Mouse (Mus musculus): ENCODE measurements around the gene Aprt.

Aprt gene

DNA sequence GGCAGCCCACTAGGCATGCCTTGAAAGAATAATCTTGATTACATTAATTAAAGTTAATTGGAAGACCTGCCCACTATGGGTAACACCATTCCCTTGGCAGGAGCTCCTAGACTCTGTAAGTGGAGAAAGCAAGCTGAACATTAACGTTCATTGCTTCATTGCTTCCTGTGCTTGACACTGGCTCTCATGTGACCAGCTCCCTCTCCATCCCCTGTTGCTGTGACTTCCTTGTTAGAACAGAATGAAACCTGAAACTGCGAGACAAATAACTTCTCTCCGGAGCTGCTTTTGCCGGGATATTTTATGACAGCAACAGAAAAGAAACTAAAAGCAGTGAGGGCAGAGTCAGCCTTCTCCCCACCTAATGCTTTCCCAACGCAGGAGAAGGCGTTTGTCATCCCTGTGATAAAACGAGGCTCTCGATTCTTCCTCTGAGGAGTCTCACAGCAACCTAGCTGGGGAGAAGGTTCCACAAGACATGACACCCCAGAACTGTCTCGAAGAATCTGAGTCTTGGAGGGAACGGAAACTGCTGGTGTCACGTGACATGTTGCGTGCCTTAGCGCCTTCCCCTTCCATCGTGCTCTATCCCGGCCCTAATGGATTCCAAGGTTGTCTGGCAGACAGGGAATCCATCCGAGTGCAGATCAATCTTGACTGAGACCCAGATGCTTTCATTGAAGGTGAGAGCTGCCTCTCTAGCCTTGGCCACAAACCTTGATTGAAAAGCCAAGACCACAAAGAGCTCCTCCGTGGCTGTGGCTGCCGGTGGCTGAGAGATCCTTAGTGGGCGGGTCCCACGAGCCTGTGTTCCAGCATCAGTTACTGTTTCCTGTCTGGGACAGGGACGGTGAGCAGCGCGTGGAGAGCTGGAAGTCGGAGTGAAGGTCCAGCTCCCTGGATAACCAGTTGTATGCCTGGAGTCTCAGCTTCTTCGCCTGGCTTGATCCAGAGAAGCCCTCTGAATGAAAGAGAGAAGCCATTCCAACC lies 12.1 kb downstream of the Aprt start:
- no peak for DNase-seq (ENCODE audit: low spot score)

DNA sequence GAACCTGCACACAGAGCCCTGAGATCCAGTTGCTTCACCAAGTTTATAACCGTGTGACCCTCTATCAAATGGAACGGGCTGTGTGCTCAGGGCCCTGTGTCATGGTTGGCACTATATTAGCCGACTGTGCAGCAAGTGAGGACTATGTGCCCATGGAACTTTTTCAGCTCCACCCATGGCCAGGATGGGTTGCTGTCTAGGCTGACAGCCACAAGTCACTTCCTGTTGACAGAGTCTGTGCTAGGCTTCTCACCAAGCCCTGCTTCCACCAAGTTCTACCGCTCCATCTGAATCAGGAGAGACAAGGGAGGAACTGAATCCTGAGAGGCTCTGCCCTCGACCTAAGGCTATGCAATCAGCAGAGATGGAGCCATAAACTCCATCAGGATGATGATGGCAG lies 15.5 kb downstream of the Aprt start:
- DNase-seq (ENCODE audit: low spot score), result no peak

DNA sequence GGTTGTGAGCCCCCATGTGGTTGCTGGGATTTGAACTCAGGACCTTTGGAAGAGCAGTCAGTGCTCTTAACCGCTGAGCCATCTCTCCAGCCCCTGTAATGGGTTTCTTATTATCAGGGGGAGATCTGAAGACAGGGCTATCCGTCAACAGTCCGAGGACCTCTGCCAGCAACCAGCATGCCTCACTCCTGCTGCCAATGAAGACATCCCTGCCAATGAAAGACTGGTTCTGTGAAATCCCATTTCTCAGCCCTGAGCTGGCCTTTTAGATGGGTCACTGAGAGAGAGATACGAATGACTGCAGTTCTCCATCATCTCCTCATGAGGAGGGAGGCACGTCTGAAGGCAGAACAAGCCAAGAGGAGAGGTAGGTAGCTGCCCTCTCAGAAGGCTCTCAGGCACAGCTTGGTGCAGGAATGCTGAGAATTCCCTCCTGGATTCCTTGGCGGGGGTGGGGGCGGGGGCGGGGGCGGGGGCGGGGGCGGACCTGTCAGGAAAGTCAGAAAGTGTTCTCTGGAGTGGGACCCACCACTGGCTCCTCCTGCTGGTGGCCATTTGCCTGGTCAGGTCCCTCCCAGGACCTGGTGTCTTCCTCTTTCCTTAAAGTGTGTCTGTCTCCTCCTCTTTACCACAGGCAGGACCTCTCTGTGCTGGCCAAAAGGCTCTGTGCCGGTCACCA lies 17.9 kb downstream of the Aprt start:
- peak; percentile 63 for DNase-seq (ENCODE audit: low spot score)

DNA sequence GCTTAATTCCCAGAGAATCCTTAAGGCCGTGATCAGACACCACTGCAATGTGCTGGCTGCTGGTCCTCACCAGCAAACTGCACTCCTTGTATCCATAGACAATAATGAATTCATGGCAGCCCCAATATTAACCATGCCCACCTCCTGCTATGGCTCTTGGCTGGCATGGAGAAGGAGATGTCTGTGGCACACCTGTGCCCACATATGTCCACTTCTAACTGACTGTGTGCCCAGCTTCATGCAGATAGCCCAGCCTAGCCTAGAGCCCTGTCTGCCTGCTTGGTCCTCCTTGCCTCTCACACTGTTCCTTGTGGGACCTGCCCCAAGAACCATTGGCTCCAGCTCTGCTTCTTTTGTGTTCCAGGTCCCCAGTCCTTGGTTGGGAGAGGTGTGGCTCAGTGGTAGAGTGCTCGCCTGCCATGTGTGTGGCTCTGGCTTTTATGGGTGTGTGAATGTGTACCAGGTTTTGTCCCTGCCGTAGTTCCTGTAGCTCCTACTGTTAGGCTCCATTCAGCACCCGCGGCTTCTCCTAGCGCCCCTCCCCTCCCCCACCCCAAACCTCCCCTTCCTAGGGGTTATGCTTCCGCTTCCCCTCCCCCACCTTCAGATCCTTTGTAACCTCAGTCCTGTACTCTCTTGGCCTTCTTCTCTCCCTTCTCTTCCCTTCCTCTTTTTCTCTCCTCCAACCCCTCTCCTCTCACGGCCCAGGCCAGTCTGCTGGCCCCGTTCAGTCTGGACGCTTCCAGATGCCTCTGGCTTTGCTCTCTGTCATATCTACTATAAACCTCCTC lies 19.3 kb downstream of the Aprt start:
- DNase-seq (ENCODE audit: low spot score), result no peak

DNA sequence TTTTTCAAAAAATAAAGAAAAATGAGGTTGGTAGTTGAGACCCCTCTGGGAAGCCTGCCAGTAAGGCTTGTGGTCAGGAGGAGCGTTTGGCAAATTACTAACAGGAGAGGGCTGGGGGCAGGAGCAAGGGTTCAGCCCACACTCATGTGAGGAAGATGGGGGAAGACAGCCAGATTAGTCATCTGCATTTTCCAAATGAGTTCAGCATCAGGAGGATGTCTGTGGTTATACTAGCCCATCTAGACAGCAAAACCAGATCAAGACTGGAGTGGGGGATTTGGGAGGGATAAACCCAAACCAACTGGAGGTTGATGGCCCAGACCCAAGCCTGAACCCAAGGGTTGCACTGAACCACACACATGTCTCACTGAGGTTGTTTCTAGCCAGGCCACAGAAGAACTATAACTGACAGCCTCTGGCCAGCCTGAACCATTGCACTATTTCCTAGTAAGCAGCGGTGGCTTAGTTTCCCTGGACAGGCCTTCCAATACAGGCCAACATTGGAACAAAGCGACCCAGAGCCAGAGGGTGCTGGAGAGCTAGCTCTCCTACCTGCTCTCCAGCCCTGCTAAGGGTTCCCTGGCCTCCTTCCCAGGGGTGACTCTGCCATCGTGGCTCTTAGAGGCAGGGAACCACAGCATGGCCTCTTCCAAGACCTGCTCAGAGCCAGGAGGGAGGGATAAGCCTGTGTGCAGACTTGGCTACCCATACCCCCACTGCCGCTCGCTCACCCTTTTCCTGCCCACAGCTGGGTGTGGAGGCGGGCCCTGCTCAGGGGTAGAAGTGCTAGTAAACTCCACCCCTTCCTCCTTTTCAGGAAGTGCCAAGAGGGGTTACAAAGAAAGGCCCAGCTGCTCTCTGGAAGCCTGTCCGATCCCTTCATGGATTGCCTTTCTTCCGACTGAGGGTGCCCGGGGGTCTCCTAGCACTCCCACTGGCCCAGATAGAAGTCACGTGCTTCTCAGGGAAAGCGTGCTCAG lies 20.4 kb downstream of the Aprt start:
- no peak for DNase-seq (ENCODE audit: low spot score)

DNA sequence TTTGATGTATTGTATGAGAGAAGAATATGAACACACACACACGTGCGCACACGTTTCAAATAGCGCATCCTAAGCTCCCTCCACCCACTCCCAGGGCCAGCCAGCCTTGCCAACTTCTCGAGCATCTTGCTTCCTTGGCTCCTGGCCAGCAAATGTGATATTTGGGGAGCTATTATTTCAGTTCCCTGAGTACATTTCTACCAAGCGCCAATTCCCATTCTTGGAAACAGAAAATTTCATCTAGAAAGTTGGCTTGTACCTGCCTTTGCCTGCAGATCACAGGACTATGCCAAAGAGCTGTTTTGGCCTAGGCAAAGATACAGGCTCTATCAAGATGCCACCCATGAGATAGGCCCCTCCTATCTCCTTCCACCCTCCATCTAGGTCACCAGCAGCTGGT lies 21.9 kb downstream of the Aprt start:
- DNase-seq (ENCODE audit: low spot score), result no peak

DNA sequence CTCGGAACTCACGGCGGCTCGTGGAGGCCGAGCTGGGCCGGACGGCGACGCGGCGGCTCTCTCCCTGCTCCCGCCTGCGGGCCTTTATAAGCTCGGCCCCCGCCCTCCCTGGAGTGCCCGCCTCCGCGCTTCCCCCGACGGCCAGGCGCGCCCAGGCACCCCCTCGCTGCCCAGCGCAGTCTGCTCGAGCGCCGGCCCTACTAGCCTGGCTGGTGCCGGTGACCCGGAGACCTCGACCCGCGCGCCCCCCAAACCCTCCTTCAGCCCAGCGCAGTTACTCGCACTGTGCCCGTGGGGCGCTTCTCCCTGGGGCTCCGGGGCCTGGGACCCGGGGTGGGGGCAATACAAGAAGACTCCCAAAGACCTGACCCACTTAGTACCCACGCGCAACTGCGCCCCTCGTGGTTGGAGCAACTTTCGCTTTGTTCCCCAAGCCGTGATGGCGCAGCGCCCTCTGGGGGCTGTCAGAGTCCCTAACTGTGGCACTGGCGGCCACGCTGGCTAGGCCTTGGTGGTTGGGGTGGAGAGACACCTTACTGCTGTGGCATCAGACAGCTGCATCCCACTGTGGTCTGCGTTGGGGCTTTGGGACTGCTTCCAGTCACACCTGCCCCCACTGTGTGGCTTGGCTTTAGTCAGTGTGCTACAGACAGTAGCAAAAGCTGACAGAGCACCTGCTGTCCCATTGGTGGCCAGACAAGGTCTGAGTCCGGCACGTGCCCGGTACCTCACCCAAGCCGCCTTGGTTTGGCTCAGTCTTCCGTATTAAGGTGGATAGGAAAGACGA lies 25.3 kb downstream of the Aprt start, which contains the start of gene Piezo1:
Piezo1 (minus strand) TSS at position 65 of the 787 bp plus-strand sequence.
- DNase-seq (ENCODE audit: low spot score), result peak; percentile 92

DNA sequence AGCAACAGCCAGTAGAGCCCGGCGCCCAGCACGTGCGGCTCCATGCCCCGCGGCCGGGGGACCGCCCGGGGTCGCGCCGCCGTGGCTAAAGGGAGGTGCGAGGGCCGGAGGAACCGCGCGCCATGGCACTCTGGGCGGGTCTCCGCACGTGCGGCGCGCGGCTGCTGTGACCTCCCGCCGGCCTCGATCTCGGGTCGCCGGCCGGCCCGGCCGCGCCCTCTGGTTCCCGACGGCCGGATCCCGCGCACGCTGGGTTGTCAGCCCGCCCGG lies 25.8 kb downstream of the Aprt start:
- DNase-seq (ENCODE audit: low spot score), result no peak

DNA sequence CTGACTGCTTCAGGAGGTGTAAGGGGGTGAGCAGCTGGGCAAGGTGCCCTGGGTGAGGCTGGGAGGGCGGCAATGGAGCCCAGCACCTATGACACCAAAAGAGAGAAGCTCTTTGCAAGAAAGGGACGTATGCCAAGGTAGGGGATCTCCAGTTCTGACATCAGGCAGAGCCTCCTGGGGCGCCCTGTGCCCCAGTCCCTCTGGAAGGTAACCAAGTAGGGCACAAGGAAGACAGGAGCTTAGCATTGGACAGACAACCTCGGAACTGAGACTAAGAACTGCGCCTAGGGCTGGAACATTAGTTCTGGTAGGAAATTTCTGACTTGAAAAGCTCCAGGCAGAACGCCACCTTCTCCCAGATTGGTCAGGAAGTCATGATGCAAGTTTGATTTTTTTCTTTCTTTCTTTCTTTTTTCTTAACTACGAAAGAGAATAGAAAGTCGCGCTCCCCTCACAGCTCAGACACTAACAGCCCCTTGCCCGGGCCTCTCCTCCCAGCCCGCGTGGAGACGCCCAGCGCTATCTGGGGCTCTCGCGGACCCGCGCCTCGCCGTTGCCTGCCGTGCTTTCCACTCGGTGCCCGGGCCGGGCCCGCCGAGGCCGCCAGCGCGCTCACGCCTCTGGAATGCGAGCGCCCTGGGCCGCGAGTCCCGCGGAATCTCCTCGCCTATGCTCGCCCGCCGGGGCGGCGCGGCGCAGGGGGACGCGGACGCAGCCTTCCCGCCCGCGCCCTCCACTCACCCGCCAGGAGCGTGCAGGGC lies 26.3 kb downstream of the Aprt start:
- peak; percentile 64 for DNase-seq (ENCODE audit: low spot score)

DNA sequence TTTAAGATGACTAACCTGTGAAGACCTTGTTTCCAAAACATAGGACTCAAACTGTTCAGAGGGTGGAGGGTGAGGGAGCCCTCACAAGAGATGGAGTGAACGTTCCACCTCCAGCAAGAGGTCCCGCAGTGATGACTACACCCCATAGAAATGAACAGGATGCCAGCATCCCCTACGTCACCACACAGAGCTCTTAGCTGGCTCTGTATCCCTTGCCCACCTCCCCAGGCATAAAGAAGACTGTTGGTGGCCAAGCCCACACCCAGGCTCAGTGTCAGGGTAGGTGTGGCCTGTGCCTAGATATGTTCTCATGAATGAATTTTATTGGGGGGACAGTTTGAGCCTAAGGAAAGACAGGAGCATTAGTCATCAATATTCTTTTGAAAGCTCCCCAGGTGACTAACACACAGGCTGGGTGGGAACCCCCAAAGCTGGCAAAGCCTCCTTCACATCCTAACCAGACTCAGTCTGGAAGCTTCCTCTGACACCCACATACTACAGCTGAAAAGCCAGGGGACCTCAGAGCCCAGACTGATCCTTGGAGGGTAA lies 27.7 kb downstream of the Aprt start:
- DNase-seq (ENCODE audit: low spot score), result no peak

DNA sequence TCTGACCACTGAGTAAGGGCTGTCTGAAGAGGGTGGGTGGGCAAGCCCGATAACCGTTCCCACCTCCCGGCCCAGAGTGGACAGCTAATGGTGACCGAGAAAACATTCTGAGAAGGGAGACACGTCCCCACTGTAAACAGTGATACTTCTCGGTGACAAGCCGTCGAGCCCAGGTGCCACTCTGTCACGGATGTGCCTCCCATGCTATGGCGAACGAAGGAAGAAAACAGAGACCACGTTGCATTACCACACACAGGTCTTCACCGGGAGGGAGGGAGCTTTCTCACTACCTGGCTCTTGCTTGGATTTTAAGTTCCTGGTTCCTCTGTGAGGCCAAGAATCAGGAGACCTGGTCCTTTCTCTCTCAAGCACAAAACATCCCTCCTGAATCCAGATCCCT lies 28.4 kb downstream of the Aprt start:
- DNase-seq (ENCODE audit: low spot score), result no peak

DNA sequence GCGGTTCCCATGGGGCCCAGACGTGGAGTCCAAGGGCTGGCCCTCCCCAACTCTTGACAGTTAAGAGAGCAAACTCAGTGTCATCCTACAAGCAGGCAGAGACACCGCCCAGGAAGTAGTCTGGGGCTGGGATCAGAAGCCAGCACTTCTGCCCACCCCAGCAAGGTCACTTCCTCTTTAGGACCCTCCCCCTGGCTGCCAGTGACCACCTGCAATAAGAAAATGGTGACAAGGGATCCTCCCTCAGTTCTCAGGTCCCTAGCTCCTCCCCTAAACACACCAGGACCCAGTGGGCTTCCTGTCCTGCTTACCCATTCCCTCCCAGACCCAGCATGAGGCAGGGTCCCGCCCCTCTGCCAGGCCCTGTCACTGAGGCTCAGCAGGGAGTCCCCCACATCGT lies 28.9 kb downstream of the Aprt start:
- DNase-seq (ENCODE audit: low spot score), result peak; percentile 59

DNA sequence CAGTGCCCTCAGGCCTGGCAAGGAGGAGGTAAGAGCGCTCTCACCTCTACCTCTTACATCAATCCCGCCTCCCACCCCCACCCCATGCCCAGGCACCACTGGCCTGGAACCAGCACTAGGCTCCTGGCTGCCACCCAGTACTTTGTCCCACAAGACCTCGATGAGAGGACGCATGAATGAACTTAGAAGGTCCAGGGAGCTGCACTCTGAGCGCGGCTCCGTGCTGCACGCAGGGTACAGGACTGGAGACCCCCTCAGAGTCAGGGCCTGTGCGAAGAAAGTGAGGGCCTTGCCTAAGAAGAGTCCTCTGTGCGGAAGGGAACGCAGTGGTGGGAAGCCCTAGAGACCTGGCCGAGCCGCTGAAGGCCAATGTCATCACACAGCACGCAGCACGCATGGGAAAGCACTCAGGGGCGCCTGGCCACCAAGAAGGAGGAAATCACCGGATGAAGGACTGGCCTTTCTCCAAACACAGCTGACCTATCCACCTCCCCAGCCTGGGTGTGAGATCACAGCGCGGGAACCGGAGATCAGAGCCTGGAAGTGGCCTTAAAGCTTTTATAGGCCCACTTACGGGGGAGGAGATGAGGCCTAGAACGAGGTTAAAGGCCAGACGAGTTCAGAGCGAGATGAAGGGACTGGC lies 29.8 kb downstream of the Aprt start:
- peak; percentile 56 for DNase-seq (ENCODE audit: low spot score)

DNA sequence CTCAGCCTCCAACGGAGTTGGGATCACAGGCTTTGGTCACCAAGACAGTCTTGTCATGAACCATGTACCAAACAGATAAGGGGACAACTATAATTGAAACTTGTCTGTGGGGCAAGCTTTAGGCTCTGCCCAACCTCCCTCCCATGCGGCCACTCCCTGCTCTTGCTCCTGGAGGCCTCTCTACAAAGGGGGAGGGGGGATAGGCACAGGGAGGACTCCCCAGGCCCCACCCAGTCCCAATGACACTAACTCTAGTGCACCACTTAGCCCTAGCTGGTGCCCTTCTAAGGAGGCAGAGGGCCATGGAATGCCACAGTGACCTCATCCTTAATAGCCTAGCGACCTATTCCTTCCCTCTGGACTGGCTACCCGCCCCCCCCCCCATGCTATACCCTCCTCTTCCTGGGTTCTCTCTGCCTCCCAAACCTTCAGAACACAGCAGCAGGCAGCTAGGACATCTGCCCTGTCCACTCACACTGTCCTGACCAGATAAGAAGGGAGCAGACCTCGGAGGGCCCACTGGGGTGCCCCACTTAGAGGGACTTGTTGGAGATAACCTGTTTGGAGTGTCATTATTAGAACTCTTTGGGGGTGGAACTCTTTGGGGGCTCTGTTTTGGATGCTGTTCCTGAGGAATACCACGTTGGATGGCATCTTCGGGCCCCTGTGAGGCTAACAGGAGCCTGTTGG lies 30.5 kb downstream of the Aprt start:
- no peak for DNase-seq (ENCODE audit: low spot score)

DNA sequence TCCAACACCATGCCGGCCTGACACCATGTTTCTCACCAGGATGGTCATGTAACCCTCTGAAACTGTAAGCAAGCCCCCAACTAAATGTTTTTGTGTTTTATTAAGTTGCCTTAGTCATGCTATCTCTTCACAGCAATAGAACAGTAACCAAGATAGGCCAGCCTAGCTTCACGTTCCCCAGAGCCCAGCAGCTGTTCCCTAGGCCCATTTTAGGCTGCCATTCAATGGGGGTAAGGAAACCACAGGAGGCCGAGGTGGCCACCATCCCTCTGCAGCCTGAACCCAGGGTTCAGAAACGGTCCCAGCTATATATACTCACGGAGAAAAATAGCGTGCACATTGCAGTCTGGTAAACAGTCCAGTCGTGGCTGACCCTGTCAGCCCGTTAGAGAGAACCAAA lies 32.6 kb downstream of the Aprt start:
- no peak for DNase-seq (ENCODE audit: low spot score)

DNA sequence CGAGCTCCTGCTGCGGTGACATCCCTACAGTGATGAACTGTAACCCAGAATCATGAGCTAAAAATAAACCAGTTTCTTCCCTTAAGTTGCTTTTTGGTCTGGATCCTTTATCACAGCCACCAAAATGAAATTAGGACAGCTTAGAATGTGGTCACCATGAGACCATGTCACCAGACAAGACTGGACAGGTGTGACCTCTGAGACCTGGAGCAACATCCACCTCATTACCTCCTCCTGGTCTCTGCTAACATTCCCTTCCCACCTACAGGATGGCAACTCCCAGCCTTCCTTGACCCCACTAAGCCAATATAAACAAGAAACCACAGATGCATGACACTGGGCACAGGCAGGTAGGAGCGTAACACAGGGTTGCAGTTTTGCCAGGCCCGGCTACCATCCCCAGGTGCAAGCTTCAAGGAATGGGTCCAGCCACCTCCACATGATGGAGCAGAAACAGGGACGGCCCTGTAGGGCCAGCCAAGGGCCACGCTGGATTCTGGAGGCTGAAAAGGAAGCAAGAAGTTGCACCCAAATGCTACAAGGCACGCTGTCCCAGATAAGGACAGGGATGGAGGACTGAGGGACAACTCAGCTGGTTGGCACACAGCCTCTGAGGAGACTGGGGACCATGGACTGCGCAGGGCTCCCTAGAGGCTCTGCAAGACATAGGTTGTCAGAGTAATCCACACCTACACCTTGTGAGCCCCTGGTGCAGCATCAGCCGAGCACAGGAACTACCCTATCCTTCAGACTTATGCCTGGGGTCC lies 38.2 kb downstream of the Aprt start:
- DNase-seq (ENCODE audit: low spot score), result no peak

DNA sequence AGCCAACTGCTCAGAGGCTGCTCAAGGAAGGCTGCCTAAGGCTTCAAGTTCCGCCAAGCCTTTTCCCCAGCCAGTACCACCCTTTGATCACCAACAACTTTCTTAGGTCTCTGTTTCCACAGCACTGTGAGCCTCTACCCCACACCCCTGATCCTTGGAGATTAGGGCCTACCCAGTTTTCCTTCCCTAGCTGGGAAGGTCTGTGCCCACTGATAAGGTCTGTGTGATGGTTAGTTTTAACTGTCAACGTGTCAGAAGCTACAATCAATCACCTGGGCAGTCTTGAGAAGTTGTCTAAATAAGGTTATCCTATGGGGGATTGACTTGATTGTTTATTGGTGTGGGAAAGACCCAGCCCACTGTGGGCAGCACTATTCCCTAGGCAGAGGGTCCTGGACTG lies 38.9 kb downstream of the Aprt start:
- DNase-seq (ENCODE audit: low spot score), result no peak

DNA sequence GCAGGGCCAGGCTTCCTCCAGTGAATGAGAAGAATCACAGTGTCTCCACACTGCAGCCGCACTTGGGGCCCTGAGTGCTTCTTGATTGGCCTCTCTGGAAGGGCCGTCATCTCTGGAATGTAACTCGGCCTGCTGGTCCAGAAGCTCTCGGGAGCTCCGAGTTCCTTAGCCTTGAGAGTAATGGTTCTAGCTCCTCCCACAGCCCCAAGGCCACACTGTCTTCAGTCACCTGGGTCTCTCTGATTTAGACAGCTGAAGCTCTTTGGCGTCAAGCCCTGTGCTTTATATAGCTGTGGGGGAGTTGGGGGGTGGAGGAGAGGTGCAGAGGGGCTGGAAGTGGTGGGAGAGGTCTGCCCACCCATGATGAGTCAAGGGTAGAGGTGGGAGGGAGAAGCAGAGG lies 39.7 kb downstream of the Aprt start:
- DNase-seq (ENCODE audit: low spot score), result peak; percentile 65

Data from embryo, embryonic 10 days (tissue).